Mouse (Mus musculus) midbrain, embryonic 11.5 days (tissue): ENCODE measurements around the gene Sema5b. TPM values are rescaled to one million over a fixed set of nuclear protein-coding genes. Genes with fewer than 3 reads are reported as not detected.
A peak's percentile ranks its signal among the peaks of the same experiment; 100 is the strongest.

Source experiments
- ATAC-seq: fragments of 200-750 bp; cut with Nextera tagmentation; 2 replicates; pipeline ENCODE4 v1.8.0; 2017; ENCODE audit warnings: moderate TSS enrichment, moderate library complexity; ENCODE audit not compliant: low FRiP score
- DNase-seq: peaks from one replicate; pipeline ENCODE4 v3.0.0; 2015; ENCODE audit warnings: low spot score; ENCODE audit errors: missing footprints
- H3K27ac ChIP-seq: fragments of 300-500 bp; sonication (generic); 2 replicates; pipeline ENCODE4 v1.5.1; 2014; ENCODE audit warnings: low read depth, low read length
- H3K27me3 ChIP-seq: fragments of 300-500 bp; sonication (generic); 2 replicates; pipeline ENCODE4 v1.6.1; 2014; ENCODE audit warnings: mild to moderate bottlenecking, low read length, moderate library complexity, mixed read lengths; ENCODE audit not compliant: control insufficient read depth, insufficient read depth
- H3K36me3 ChIP-seq: fragments of 300-500 bp; sonication (generic); 2 replicates; pipeline ENCODE4 v1.6.1; 2014; ENCODE audit warnings: mild to moderate bottlenecking, low read length, moderate library complexity, mixed read lengths; ENCODE audit not compliant: control insufficient read depth, insufficient read depth
- H3K4me1 ChIP-seq: fragments of 300-500 bp; sonication (generic); 2 replicates; pipeline ENCODE4 v1.6.1; 2014; ENCODE audit warnings: low read length; ENCODE audit not compliant: control insufficient read depth, insufficient read depth
- H3K4me2 ChIP-seq: fragments of 300-500 bp; sonication (generic); 2 replicates; pipeline ENCODE4 v1.6.1; 2014; ENCODE audit warnings: mild to moderate bottlenecking, moderate library complexity
- H3K4me3 ChIP-seq: fragments of 300-500 bp; sonication (generic); 2 replicates; pipeline ENCODE4 v1.5.1; 2014; ENCODE audit warnings: low read depth, low read length
- H3K9ac ChIP-seq: fragments of 300-500 bp; sonication (generic); 2 replicates; pipeline ENCODE4 v1.6.1; 2014; ENCODE audit warnings: low read length
- H3K9me3 ChIP-seq: fragments of 300-500 bp; sonication (generic); 2 replicates; pipeline ENCODE4 v1.6.1; 2016; ENCODE audit warnings: low read length; ENCODE audit not compliant: control insufficient read depth
- WGBS: fragments of 180-500 bp; shearing (Covaris S2); extraction: QIAGEN DNeasy Blood & Tissue Kit; methylation state at CpG from one replicate; pipeline ENCODE4 v1.1.7; 2014; 5-methylcytosine and 5-hydroxymethylcytosine counted together
- polyA plus RNA-seq: library from polyadenylated mRNA; unstranded; fragments of >200 nt; fragmentation: Nextera tagmentation; extraction: Ambion mirVana; gene quantifications from 2 replicates; pipeline ENCODE4 v1.2.1, GENCODE M21; 2014

Gene Sema5b
- polyA plus RNA-seq, 1 experiment from 2014 or later = 31.1 TPM

- Histone ChIP-seq H3K9ac (no peak overlapping the region), H3K9me3 (no peaks in the 10 kb centered on the region), H3K27ac (no peak overlapping the region), H3K4me2 (no peak overlapping the region), H3K27me3 (no peaks in the 10 kb centered on the region), H3K36me3 (no peaks in the 10 kb centered on the region), H3K4me1 (peaks cover 25% of the 10 kb centered on the region), H3K4me3 (no peak overlapping the region)
- DNase-seq (no peak), ATAC-seq (no peak)
- WGBS = 87% methylated on average over 3 of the region's 3 CpGs
These were observed 66.3 kb downstream of the Sema5b start for GRCm38 (mm10) chr16:35607250-35607649.

GRCm38 (mm10) chr16:35608244-35608643 lies 67.3 kb downstream of the Sema5b start:
- no peak overlapping the region for H3K4me2 ChIP-seq
- H3K4me1 ChIP-seq = peaks cover 24% of the 10 kb centered on the region
- no peak overlapping the region for H3K27ac ChIP-seq
- H3K27me3 ChIP-seq = no peaks in the 10 kb centered on the region
- H3K9me3 ChIP-seq = no peaks in the 10 kb centered on the region
- no peaks in the 10 kb centered on the region for H3K36me3 ChIP-seq
- no peak overlapping the region; the same call in 1 of the 2 replicates for H3K9ac ChIP-seq
- H3K4me3 ChIP-seq = no peak overlapping the region
- DNase-seq (no peak), ATAC-seq (no peak)
- WGBS = 70% methylated on average over 3 of the region's 3 CpGs

- no peaks in the 10 kb centered on the region for H3K9me3 ChIP-seq
- peaks cover 26% of the 10 kb centered on the region for H3K4me1 ChIP-seq
- H3K27me3 ChIP-seq = no peaks in the 10 kb centered on the region
- H3K36me3 ChIP-seq = no peaks in the 10 kb centered on the region
- 61% methylated on average over 6 of the region's 6 CpGs for WGBS
- H3K27ac ChIP-seq = 0 out of 2 replicates have a peak overlapping the region, but pooled peaks have one; percentile 11
- no peak overlapping the region for H3K4me3 ChIP-seq
- ATAC-seq = no peak
- H3K4me2 ChIP-seq = no peak overlapping the region
- H3K9ac ChIP-seq = no peak overlapping the region
- DNase-seq = no peak
These were observed 68.6 kb downstream of the Sema5b start for GRCm38 (mm10) chr16:35609561-35609960.

GRCm38 (mm10) chr16:35613851-35614804 lies 73.2 kb downstream of the Sema5b start:
- Histone ChIP-seq H3K27ac (peak overlapping the region; percentile 86), H3K9me3 (no peaks in the 10 kb centered on the region), H3K27me3 (no peaks in the 10 kb centered on the region), H3K9ac (peak overlapping the region; percentile 53), H3K36me3 (no peaks in the 10 kb centered on the region), H3K4me2 (peak overlapping the region; percentile 32), H3K4me3 (no peak overlapping the region), H3K4me1 (peaks cover 32% of the 10 kb centered on the region)
- 34% methylated on average over 17 of the region's 17 CpGs for WGBS
- DNase-seq = peak; percentile 93
- peak; percentile 86 for ATAC-seq

GRCm38 (mm10) chr16:35617732-35618131 lies 76.8 kb downstream of the Sema5b start:
- no peak overlapping the region for H3K27ac ChIP-seq
- no peak for ATAC-seq
- DNase-seq = no peak
- H3K9ac ChIP-seq = no peak overlapping the region
- no peak overlapping the region for H3K4me2 ChIP-seq
- H3K9me3 ChIP-seq = no peaks in the 10 kb centered on the region
- H3K4me1 ChIP-seq = peaks cover 25% of the 10 kb centered on the region
- H3K27me3 ChIP-seq = no peaks in the 10 kb centered on the region
- H3K4me3 ChIP-seq = no peak overlapping the region
- H3K36me3 ChIP-seq = no peaks in the 10 kb centered on the region
- WGBS = 90% methylated on average over 4 of the region's 4 CpGs

- Histone ChIP-seq H3K4me3 (no peak overlapping the region), H3K9ac (no peak overlapping the region), H3K4me1 (peaks cover 23% of the 10 kb centered on the region), H3K27ac (no peak overlapping the region), H3K4me2 (no peak overlapping the region), H3K9me3 (no peaks in the 10 kb centered on the region), H3K36me3 (no peaks in the 10 kb centered on the region), H3K27me3 (no peaks in the 10 kb centered on the region)
- ATAC-seq (no peak), DNase-seq (no peak)
- WGBS = 96% methylated on average over 2 of the region's 2 CpGs
These were observed 82.1 kb downstream of the Sema5b start for GRCm38 (mm10) chr16:35623026-35623425.

- H3K27me3 ChIP-seq = no peaks in the 10 kb centered on the region
- H3K36me3 ChIP-seq = peaks cover 5% of the 10 kb centered on the region; the same call in 1 of the 2 replicates
- 44% methylated on average over 7 of the region's 7 CpGs for WGBS
- H3K9ac ChIP-seq = no peak overlapping the region
- H3K9me3 ChIP-seq = no peaks in the 10 kb centered on the region
- H3K27ac ChIP-seq = no peak overlapping the region
- no peak overlapping the region for H3K4me2 ChIP-seq
- peaks cover 21% of the 10 kb centered on the region for H3K4me1 ChIP-seq
- DNase-seq = no peak
- no peak for ATAC-seq
- no peak overlapping the region for H3K4me3 ChIP-seq
These were observed 83.0 kb downstream of the Sema5b start for GRCm38 (mm10) chr16:35623986-35624385.

GRCm38 (mm10) chr16:35624877-35625276 lies 83.9 kb downstream of the Sema5b start:
- 55% methylated on average over 6 of the region's 6 CpGs for WGBS
- Histone ChIP-seq H3K4me3 (no peak overlapping the region), H3K36me3 (peaks cover 5% of the 10 kb centered on the region; the same call in 1 of the 2 replicates), H3K27ac (no peak overlapping the region), H3K9me3 (no peaks in the 10 kb centered on the region), H3K4me2 (no peak overlapping the region), H3K4me1 (peaks cover 21% of the 10 kb centered on the region), H3K27me3 (no peaks in the 10 kb centered on the region), H3K9ac (no peak overlapping the region)
- no peak for ATAC-seq
- DNase-seq = no peak

- Histone ChIP-seq H3K36me3 (peaks cover 5% of the 10 kb centered on the region; the same call in 1 of the 2 replicates), H3K27me3 (no peaks in the 10 kb centered on the region), H3K4me1 (peaks cover 21% of the 10 kb centered on the region), H3K4me2 (no peak overlapping the region), H3K9me3 (no peaks in the 10 kb centered on the region), H3K4me3 (no peak overlapping the region), H3K27ac (no peak overlapping the region), H3K9ac (no peak overlapping the region)
- no peak for ATAC-seq
- peak; percentile 85 for DNase-seq
- 75% methylated on average over 16 of the region's 16 CpGs for WGBS
These were observed 84.5 kb downstream of the Sema5b start for GRCm38 (mm10) chr16:35625286-35626020.
